Mouse (Mus musculus) ES-Bruce4 (cell line): ENCODE results near the gene Psmb11.

ENCODE experiments used
- CTCF ChIP-seq: IDR thresholded peaks from one replicate; pipeline ENCODE4 v1.8.1; 2011; ENCODE audit warnings: low read depth, low read length
- POLR2A ChIP-seq: IDR thresholded peaks from one replicate; pipeline ENCODE4 v1.8.1; 2011; ENCODE audit warnings: low read length; ENCODE audit not compliant: insufficient read depth

DNA sequence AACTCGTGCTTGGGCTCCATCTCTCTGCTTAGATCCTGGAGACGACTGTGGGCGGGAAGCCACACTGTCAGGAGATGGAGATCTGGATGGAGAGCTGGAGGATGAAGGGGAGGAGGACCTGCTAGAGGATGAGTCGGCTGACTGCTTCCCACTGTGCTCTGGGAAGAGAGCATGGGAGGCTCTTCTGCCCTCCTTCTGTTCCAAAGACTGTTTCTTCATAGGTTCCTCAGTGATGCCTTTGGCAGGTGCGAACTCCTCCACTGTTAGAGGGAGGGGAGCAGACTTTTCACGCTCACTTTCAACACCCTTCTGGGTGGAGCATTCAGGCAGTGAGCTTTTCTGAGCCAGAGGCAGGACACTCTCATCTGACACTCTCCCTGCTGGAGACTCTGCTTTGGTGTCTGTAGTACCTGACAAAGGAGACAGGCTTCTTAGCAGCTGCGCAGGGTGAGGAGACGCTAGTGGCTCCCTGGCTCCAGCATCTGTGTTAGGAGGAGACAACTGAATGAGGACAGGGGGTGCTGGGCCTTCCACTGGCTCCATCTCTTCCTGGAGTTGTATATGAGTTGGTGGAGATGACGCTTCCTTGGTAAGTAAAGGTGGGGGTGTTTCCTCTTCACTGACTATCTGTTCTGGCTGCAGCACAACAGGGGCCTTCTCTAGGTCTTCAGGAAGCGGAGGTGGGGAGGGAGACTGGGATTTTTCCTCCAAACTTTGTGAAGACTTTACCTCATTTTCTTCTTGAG is 43.4 kb downstream of the Psmb11 start:
- no peak for TF ChIP-seq POLR2A
- TF ChIP-seq CTCF = no peak
